Mouse (Mus musculus) olfactory bulb, adult 2 months (tissue): ENCODE results near the gene Mettl22.

ENCODE experiments used
- CTCF ChIP-seq: fragments of 200-500 bp; IDR thresholded peaks from 2 replicates; pipeline ENCODE4 v1.5.1; 2012; ENCODE audit warnings: low read depth, mild to moderate bottlenecking, low read length, moderate library complexity; ENCODE audit not compliant: insufficient read depth
- POLR2A ChIP-seq: fragments of 200-500 bp; IDR thresholded peaks from 2 replicates; pipeline ENCODE4 v1.6.1; 2012; ENCODE audit warnings: mild to moderate bottlenecking, low read depth, low read length, moderate library complexity; ENCODE audit not compliant: insufficient read depth

DNA sequence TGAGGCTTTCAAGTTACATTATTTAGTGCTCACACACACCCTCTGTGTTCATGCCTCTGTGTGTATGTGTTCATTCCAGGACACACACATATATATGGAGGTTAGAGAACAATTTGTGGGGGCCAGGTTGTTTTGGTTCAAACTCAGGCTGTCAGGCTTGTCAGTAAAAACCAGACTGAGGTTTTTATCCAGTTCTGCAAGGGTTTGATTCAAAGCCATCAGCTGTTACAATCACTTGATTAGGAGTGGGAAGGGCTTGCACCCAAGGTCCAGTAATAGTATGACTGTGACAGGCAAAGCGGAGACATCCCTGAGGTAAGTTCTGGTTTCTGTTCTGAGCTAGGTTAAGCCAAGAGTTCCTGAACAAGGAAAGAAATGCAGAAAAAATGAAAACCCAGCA, 58.8 kb downstream of the Mettl22 start:
- TF ChIP-seq CTCF (no peak), POLR2A (no peak)
